Mouse (Mus musculus) bone marrow macrophage, adult 2 months (primary cell): ENCODE results near the gene Dll3. TPM values are rescaled to one million over a fixed set of nuclear protein-coding genes. Genes with fewer than 3 reads are reported as not detected.

Experiments
- H3K27ac ChIP-seq: 2 replicates; pipeline ENCODE4 v1.5.1; 2012; ENCODE audit warnings: low read depth, low read length; ENCODE audit not compliant: insufficient read depth
- H3K4me1 ChIP-seq: 2 replicates; pipeline ENCODE4 v1.6.1; 2012; ENCODE audit warnings: low read length; ENCODE audit not compliant: control insufficient read depth, insufficient read depth
- H3K4me3 ChIP-seq: 2 replicates; pipeline ENCODE4 v1.5.1; 2012; ENCODE audit warnings: mild to moderate bottlenecking, low read length, moderate library complexity; ENCODE audit not compliant: insufficient read depth
- CTCF ChIP-seq: IDR thresholded peaks from 2 replicates; pipeline ENCODE4 v1.5.1; 2012; ENCODE audit warnings: low read depth, mild to moderate bottlenecking, low read length, moderate library complexity
- POLR2A ChIP-seq: IDR thresholded peaks from 2 replicates; pipeline ENCODE4 v1.6.1; 2012; ENCODE audit warnings: mild to moderate bottlenecking, low read depth, low read length, borderline replicate concordance
- polyA plus RNA-seq: library from polyadenylated mRNA; stranded (reverse); fragments of >200 nt; gene quantifications from 2 replicates; pipeline ENCODE4 v1.2.4, GENCODE M21; 2012; ENCODE audit not compliant: missing spikeins, insufficient read depth, insufficient read length

Dll3 gene
- polyA plus RNA-seq, 1 experiment: not detected

DNA sequence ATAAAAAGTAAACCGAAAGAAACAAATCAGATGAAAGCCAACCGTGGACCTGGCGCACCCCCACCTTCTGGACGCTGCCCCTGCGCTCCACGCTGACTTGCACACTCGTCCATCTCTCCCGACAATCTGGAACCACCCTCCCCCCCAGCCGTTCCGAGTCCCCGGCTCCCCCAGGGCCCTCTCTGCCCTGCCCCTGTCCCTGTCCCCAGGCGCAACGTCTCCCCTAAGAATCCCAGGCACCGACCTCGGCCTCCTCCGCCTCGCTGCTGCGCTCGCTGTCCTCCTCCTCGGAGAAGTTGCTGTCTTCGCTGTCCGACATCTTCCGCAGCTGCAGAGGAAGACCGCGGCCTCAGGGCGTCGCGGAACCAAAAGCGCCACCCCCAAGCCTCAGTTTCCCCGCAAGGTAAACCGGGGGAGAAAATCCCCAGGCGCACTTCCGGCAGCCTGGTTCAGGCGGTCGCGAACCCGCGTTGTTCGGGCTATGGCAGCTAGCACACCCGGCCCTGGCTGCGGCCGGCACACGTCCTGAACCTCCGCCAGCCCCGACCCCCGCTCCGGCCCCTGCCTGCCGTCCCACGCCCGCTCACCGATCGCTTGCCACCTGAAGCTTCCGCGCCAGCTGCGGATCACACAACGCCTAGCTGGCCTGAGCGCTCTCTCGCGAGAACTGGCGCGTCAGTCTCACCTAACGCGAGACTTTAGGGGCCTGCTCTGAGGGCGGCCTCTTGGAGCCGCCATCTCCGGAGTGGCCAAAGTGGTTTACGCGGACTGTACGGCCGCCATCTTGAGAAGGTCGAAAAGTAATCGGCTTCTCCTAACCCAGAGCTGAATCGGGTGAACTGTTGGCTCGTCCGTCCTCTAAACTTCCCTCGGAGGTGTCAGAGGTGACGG is 36.3 kb upstream of the Dll3 start, which contains the start of gene Supt5:
TSS of gene Supt5 (minus strand) at position 639 of the 891 bp plus-strand sequence.
- H3K27ac ChIP-seq: peak within 1 kb of the TSS; percentile 96
- no peak for TF ChIP-seq CTCF
- H3K4me3 ChIP-seq: peak within 1 kb of the TSS; percentile 95
- peaks cover 11% of the 10 kb centered on the region for H3K4me1 ChIP-seq

DNA sequence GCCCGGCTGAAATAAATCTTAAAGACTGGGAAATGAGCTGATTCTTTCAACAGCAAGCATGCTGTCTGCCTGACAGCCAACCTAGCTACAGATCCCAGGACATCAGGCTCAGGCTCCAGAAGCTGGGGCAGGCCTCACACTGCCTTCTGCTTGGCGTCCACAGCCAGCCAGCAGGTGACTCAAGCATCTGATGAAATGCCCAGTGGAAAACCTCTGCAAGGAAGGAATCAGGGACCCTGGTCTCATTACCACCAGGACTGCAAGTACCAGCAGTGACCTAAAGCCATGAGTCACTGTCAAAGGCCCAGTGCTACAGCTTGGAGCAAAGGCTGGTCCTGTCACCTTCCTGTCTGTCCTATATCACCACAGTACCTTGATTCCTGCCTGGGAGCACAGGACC is 33.4 kb upstream of the Dll3 start:
- Histone ChIP-seq H3K27ac (no peak overlapping the region), H3K4me3 (no peak overlapping the region), H3K4me1 (peaks cover 11% of the 10 kb centered on the region)
- TF ChIP-seq POLR2A (no peak), CTCF (no peak)

GRCm38 (mm10) chr7:28334534-28334933 is 32.5 kb upstream of the Dll3 start:
- Histone ChIP-seq H3K27ac (no peak overlapping the region), H3K4me3 (no peak overlapping the region), H3K4me1 (peaks cover 11% of the 10 kb centered on the region)
- TF ChIP-seq POLR2A (no peak), CTCF (no peak)

DNA sequence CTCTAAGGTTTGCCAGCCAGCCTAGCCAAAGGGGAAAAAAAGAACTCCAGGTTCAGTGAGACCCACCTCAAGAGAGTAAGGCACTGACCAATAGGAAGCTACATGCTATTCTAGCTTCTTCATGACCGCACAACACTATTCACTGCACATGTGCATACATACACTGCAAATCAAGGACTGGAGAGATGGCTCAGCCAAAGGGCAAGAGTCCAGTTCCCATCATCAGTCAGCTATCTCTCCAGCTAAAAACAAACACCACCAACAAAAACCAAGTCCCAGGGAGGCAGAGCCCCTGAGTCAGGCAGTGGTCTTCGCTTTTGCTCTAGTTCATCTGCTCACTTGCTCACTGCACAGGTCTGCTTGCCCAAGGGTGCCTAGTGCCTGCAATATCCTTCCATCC is 26.2 kb upstream of the Dll3 start:
- Histone ChIP-seq H3K4me3 (no peak overlapping the region), H3K4me1 (no peaks in the 10 kb centered on the region), H3K27ac (no peak overlapping the region)
- no peak for TF ChIP-seq POLR2A
- TF ChIP-seq CTCF: no peak

DNA sequence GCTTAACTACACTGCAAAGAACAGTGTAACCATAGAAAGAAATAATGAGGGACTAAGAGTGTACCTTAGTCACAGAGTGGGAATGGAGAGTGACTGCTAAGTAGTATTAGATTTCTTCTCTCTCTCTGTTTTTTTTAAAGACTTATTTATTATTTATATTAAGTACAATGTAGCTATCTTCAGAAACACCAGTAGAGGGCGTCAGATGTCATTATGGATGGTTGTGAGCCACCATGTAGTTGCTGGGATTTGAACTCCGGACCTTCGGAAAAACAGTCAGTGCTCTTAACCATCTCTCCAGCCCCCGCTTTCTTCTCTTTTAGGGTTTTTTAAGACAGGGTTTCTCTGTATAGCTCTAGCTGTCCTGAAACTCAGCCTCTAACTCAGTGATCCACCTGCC is 24.4 kb upstream of the Dll3 start:
- Histone ChIP-seq H3K4me3 (no peak overlapping the region), H3K4me1 (peaks cover 12% of the 10 kb centered on the region), H3K27ac (no peak overlapping the region)
- TF ChIP-seq POLR2A (no peak), CTCF (no peak)

DNA sequence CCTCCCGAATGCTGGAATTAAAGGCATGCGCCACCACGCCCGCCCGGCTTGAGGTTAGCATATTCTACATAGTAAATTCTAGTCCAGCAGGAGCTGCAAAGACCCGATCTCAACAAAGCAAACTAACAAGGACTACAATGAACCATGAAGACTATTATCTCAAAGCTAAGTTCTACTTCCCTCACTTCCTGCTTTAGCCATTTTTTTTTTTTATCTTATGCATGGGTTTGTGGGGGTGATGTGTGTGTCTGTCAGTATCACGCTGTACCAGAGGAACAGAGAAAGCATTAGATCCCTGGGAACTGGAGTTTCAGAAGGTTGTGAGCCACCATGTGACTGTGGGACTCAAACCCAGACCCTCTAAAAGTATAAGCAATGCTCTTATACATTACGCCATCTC is 23.3 kb upstream of the Dll3 start:
- Histone ChIP-seq H3K27ac (no peak overlapping the region), H3K4me1 (peaks cover 12% of the 10 kb centered on the region), H3K4me3 (no peak overlapping the region)
- TF ChIP-seq POLR2A (no peak), CTCF (no peak)

DNA sequence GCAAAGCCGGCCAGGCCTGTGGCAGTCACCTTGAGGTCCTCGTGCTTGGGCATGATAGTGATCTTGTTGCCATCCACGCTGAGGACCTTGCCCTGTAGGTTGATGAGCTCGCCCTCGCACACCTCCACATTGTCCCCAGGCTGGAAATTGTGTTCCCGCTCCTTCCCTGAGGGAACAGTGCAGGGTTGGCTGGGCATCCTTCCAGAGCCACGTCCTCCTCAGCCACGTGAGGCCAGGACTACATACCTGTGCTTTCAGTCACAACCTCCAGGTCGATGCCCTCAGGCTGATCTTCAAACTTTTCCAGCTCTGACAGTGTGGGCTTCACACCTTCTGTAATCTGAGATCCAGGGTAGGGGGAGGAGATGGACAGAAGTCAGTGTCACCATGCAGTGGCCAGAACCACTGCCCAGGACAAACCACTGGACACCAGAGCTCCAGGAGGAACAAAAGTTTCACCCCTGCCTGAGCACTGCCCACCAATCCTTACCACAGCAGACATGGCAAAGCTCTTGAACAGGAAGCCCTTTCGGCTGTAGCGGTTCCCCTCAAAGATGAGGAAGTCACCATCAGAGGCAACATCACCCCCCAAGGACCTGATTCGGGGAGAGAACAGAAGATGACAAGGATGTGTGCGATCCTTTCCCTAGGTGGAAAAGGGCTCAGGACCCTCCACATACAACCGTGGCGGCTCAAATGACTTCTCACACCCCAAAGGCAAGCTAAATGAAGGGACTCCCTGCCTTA is 20.1 kb upstream of the Dll3 start:
- TF ChIP-seq POLR2A (no peak), CTCF (no peak)
- Histone ChIP-seq H3K4me1 (peaks cover 12% of the 10 kb centered on the region), H3K27ac (0 out of 2 replicates have a peak overlapping the region, but pooled peaks have one; percentile 2), H3K4me3 (no peak overlapping the region)

GRCm38 (mm10) chr7:28318714-28319113 is 16.7 kb upstream of the Dll3 start:
- peaks cover 12% of the 10 kb centered on the region for H3K4me1 ChIP-seq
- TF ChIP-seq CTCF (no peak), POLR2A (no peak)
- no peak overlapping the region for H3K4me3 ChIP-seq
- H3K27ac ChIP-seq: no peak overlapping the region

GRCm38 (mm10) chr7:28318036-28318435 is 16.0 kb upstream of the Dll3 start:
- TF ChIP-seq CTCF: no peak
- no peak for TF ChIP-seq POLR2A
- Histone ChIP-seq H3K27ac (no peak overlapping the region), H3K4me3 (no peak overlapping the region), H3K4me1 (peaks cover 10% of the 10 kb centered on the region)
